Mouse (Mus musculus) midbrain, embryonic 11.5 days (tissue): ENCODE measurements at regions not wholly inside any gene's neighbourhood (a gene's known extent, or its start where the extent isn't known, plus 50 kb on each side); places are given as distances from the start of the nearest gene placed in this dataset.
A peak's percentile ranks its signal among the peaks of the same experiment; 100 is the strongest.

ENCODE experiments used
- ATAC-seq: fragments of 200-750 bp; cut with Nextera tagmentation; 2 replicates; pipeline ENCODE4 v1.8.0; 2017; ENCODE audit warnings: moderate TSS enrichment, moderate library complexity; ENCODE audit not compliant: low FRiP score
- DNase-seq: peaks from one replicate; pipeline ENCODE4 v3.0.0; 2015; ENCODE audit warnings: low spot score; ENCODE audit errors: missing footprints
- H3K27ac ChIP-seq: fragments of 300-500 bp; sonication (generic); 2 replicates; pipeline ENCODE4 v1.5.1; 2014; ENCODE audit warnings: low read depth, low read length
- H3K27me3 ChIP-seq: fragments of 300-500 bp; sonication (generic); 2 replicates; pipeline ENCODE4 v1.6.1; 2014; ENCODE audit warnings: mild to moderate bottlenecking, low read length, moderate library complexity, mixed read lengths; ENCODE audit not compliant: control insufficient read depth, insufficient read depth
- H3K36me3 ChIP-seq: fragments of 300-500 bp; sonication (generic); 2 replicates; pipeline ENCODE4 v1.6.1; 2014; ENCODE audit warnings: mild to moderate bottlenecking, low read length, moderate library complexity, mixed read lengths; ENCODE audit not compliant: control insufficient read depth, insufficient read depth
- H3K4me1 ChIP-seq: fragments of 300-500 bp; sonication (generic); 2 replicates; pipeline ENCODE4 v1.6.1; 2014; ENCODE audit warnings: low read length; ENCODE audit not compliant: control insufficient read depth, insufficient read depth
- H3K4me2 ChIP-seq: fragments of 300-500 bp; sonication (generic); 2 replicates; pipeline ENCODE4 v1.6.1; 2014; ENCODE audit warnings: mild to moderate bottlenecking, moderate library complexity
- H3K4me3 ChIP-seq: fragments of 300-500 bp; sonication (generic); 2 replicates; pipeline ENCODE4 v1.5.1; 2014; ENCODE audit warnings: low read depth, low read length
- H3K9ac ChIP-seq: fragments of 300-500 bp; sonication (generic); 2 replicates; pipeline ENCODE4 v1.6.1; 2014; ENCODE audit warnings: low read length
- H3K9me3 ChIP-seq: fragments of 300-500 bp; sonication (generic); 2 replicates; pipeline ENCODE4 v1.6.1; 2016; ENCODE audit warnings: low read length; ENCODE audit not compliant: control insufficient read depth
- WGBS: fragments of 180-500 bp; shearing (Covaris S2); extraction: QIAGEN DNeasy Blood & Tissue Kit; methylation state at CpG from one replicate; pipeline ENCODE4 v1.1.7; 2014; 5-methylcytosine and 5-hydroxymethylcytosine counted together

- no peak overlapping the region for H3K4me2 ChIP-seq
- H3K27ac ChIP-seq, result no peak overlapping the region
- H3K9ac ChIP-seq, result no peak overlapping the region
- H3K27me3 ChIP-seq, result no peaks in the 10 kb centered on the region
- DNase-seq (no peak), ATAC-seq (no peak)
- 24% methylated on average over 5 of the region's 5 CpGs for WGBS
- no peaks in the 10 kb centered on the region for H3K36me3 ChIP-seq
- no peak overlapping the region for H3K4me3 ChIP-seq
- no peaks in the 10 kb centered on the region for H3K9me3 ChIP-seq
- no peaks in the 10 kb centered on the region; the same call in 1 of the 2 replicates for H3K4me1 ChIP-seq
Observed at GRCm38 (mm10) chr4:29091495-29092211, 278.7 kb downstream of the Epha7 start.

DNA sequence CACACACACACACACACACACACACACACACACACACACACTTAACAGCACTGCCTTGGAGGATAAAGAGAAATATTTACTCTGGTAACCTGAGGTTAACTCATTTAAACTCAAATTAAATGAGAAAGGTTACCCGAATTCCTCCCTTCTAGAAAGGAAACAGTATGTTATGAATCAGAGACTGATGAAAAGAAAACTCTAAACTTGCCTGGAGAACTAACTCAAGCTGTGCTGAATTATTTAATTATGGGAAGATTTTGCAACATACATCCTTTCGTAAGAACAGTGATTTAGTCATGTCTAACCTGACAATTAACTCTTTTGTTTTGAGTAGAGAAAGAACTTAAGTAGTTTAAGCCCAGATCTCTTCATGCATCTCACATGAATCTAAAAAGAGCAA, 289.4 kb downstream of the Epha7 start:
- Histone ChIP-seq H3K27me3 (no peaks in the 10 kb centered on the region), H3K27ac (no peak overlapping the region), H3K9me3 (no peaks in the 10 kb centered on the region), H3K4me1 (no peaks in the 10 kb centered on the region), H3K4me2 (no peak overlapping the region), H3K9ac (no peak overlapping the region), H3K36me3 (no peaks in the 10 kb centered on the region), H3K4me3 (no peak overlapping the region)
- DNase-seq, result no peak
- no peak for ATAC-seq
- 59% methylated on average over 2 of the region's 2 CpGs for WGBS

DNA sequence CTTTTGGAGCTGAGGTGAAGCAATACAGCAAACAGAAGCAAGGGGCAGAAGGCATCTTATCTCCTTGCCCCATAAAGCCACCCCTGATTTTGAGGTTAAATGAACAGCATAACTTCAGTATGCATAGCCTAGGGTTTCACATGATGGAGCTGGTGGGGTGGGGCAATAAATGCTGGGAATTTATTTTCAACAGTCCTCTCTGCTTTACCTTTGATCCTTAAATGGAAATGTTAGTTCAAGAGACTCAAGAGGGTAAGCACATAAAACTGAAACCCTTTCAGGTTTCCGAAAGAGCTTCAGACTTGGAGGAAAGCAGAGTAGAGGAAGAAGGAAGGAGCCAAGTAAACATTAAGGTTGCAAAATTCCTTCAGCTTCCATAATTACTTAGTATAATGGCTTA, 290.5 kb downstream of the Epha7 start:
- no peak overlapping the region for H3K27ac ChIP-seq
- no peak for ATAC-seq

DNA sequence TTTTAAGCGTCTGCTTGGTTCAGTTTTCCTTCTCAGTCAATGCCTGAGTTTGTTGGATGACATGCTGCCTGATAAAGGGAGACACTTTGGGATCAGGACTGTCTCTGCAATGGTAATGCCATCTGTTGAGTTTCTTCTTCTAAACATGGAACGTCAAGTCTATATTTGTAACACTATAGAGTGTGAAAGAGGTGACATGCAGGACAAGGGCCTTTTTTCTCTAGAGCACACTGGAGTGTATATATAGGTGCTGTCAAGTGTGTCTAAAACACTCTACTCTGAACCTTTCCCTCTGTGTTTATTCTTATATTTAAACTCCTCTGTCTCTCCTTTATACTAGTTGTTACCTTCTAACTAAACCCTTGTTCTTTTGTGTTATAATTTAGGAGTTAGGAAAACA, 299.6 kb downstream of the Epha7 start:
- WGBS, result 95% methylated on average over 2 of the region's 2 CpGs
- H3K27me3 ChIP-seq, result peaks cover 22% of the 10 kb centered on the region
- no peak overlapping the region for H3K9ac ChIP-seq
- no peak for DNase-seq
- ATAC-seq, result no peak
- no peaks in the 10 kb centered on the region for H3K4me1 ChIP-seq
- no peak overlapping the region for H3K4me3 ChIP-seq
- H3K9me3 ChIP-seq, result no peaks in the 10 kb centered on the region
- H3K27ac ChIP-seq, result no peak overlapping the region
- H3K4me2 ChIP-seq, result no peak overlapping the region
- H3K36me3 ChIP-seq, result no peaks in the 10 kb centered on the region

More for the DNA sequence above, 290.5 kb downstream of the Epha7 start:
- H3K9me3 ChIP-seq, result no peaks in the 10 kb centered on the region
- H3K4me2 ChIP-seq, result no peak overlapping the region
- 75% methylated on average over 1 of the region's 1 CpGs for WGBS
- no peaks in the 10 kb centered on the region for H3K27me3 ChIP-seq
- no peak overlapping the region for H3K4me3 ChIP-seq
- H3K36me3 ChIP-seq, result no peaks in the 10 kb centered on the region
- H3K9ac ChIP-seq, result no peak overlapping the region
- DNase-seq, result no peak
- no peaks in the 10 kb centered on the region for H3K4me1 ChIP-seq

DNA sequence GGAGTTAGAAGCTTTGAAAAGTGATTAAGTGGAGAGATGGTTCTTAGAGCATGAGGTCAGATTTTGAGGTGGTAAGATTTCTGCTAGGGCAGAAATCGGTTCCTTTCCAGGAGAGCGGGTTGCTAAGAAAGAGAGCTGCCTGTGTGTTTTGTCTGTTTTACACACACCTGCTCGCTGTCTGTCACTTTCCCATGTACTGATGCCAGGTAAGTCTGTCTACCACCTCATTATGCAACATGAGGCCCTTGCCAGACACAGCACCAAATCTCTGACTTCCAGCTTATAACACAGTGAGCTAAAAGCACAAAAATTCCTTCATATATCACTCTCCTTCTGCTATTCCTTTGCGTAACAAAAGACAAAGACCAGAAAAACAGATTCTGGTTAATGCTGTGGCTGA, 304.1 kb downstream of the Epha7 start:
- Histone ChIP-seq H3K4me3 (no peak overlapping the region), H3K27ac (no peak overlapping the region), H3K4me2 (no peak overlapping the region), H3K9ac (no peak overlapping the region), H3K27me3 (peaks cover 35% of the 10 kb centered on the region), H3K9me3 (no peaks in the 10 kb centered on the region), H3K4me1 (peaks cover 10% of the 10 kb centered on the region), H3K36me3 (no peaks in the 10 kb centered on the region)
- DNase-seq (no peak), ATAC-seq (no peak)
- 90% methylated on average over 4 of the region's 4 CpGs for WGBS

- Histone ChIP-seq H3K27me3 (peaks cover 36% of the 10 kb centered on the region), H3K27ac (no peak overlapping the region), H3K4me1 (peaks cover 10% of the 10 kb centered on the region), H3K36me3 (no peaks in the 10 kb centered on the region), H3K4me3 (no peak overlapping the region), H3K4me2 (no peak overlapping the region), H3K9me3 (no peaks in the 10 kb centered on the region), H3K9ac (no peak overlapping the region)
- WGBS, result 62% methylated on average over 9 of the region's 9 CpGs
- DNase-seq (no peak), ATAC-seq (no peak)
Observed at GRCm38 (mm10) chr4:29117926-29118325, 305.0 kb downstream of the Epha7 start.

DNA sequence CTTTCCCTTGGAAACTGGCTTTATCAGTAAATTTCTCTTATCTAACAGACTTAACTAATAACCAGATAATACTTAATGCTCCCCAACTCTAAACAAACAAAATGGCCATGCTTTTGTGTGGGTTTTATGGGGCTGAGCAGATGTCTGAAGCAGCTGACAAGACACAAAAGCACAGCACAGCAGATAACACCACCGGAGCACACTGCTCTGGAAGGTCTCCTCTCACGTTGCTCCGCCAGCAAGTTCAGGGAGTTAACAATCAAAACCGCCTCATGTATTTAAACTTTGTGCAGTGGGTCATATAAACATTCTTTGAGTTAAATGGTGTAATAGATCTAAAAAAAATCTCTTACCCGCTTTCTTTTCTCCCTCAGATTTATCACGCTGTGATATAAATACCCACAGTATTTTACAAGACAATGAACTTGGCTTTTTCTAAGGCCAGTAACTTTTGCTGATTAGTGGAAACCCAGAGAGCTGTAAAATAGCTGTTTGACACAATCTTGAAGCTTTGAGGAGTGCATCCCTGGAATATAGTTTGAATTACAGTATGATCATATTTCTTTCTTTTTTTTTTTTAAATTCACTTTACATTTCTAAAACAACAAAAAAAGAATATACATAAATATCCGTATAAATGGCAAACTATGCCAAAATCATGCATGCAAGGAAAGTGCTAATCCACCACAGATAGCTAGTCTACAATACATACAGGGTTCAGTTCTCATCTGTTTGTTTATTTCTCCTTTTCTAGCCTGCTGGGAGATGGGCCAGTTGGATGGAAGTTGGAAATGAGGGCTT, 305.9 kb downstream of the Epha7 start:
- Histone ChIP-seq H3K4me2 (no peak overlapping the region), H3K9me3 (no peaks in the 10 kb centered on the region), H3K27ac (no peak overlapping the region), H3K9ac (no peak overlapping the region), H3K36me3 (no peaks in the 10 kb centered on the region), H3K4me1 (peaks cover 10% of the 10 kb centered on the region), H3K27me3 (peaks cover 39% of the 10 kb centered on the region), H3K4me3 (no peak overlapping the region)
- ATAC-seq, result peak; percentile 19; the same call in 1 of the 2 replicates
- DNase-seq, result no peak
- WGBS, result 10% methylated on average over 7 of the region's 7 CpGs

DNA sequence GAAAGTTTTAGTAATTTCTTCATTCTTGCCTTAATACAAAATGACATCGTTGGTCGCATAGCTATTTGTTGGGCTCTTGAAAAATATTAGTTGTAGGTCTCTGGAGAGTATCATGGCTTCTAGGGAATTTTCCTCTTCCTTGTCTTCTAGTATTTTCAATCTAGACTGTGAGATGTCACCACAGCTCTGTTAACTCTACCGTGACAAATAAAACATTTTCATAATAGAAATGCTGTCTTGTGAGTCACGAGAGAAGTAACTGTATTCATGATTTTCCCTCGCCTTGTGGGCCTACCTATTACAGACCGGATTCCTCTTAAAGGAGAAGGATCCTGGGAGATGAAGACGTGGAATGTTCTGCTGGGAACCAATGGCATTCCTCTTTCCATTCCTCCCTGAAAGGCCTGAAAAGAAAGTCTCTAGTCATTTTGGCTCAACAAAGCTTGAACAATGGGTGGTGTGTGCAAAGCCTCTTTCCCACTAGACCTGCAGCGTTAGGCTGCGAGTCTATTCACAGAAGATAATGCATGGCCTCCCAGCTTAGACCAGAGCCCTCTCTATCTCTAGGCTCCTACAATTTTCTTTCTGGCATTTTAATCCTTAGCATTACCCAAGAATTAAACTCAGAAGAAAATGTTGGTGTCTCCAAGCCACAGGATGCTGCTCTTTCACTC, 306.7 kb downstream of the Epha7 start:
- H3K36me3 ChIP-seq, result no peaks in the 10 kb centered on the region
- DNase-seq (peak; percentile 92), ATAC-seq (peak; percentile 96)
- H3K9ac ChIP-seq, result no peak overlapping the region
- no peak overlapping the region for H3K4me3 ChIP-seq
- no peaks in the 10 kb centered on the region for H3K9me3 ChIP-seq
- H3K4me2 ChIP-seq, result no peak overlapping the region
- peaks cover 45% of the 10 kb centered on the region for H3K27me3 ChIP-seq
- no peak overlapping the region; the same call in 1 of the 2 replicates for H3K27ac ChIP-seq
- 20% methylated on average over 9 of the region's 9 CpGs for WGBS
- H3K4me1 ChIP-seq, result peaks cover 10% of the 10 kb centered on the region
